Mouse (Mus musculus) myocyte (in vitro differentiated cells): ENCODE results near the gene Olfr522.

Source experiments
- CEBPB ChIP-seq: IDR thresholded peaks from 2 replicates; pipeline ENCODE4 v1.6.1; 2011; ENCODE audit warnings: mild to moderate bottlenecking, moderate library complexity; ENCODE audit not compliant: poor library complexity, insufficient read depth, severe bottlenecking
- E2F4 ChIP-seq: IDR thresholded peaks from one replicate; pipeline ENCODE4 v1.6.1; 2011; ENCODE audit warnings: mild to moderate bottlenecking, control low read depth, moderate library complexity; ENCODE audit not compliant: insufficient read depth
- MAX ChIP-seq: IDR thresholded peaks from one replicate; pipeline ENCODE4 v1.6.1; 2011; ENCODE audit warnings: low read depth, mild to moderate bottlenecking, control low read depth
- MYOD1 ChIP-seq, 3 experiments: IDR thresholded peaks; one replicate each; pipeline ENCODE4 v1.6.1; 2011; ENCODE audit warnings: control low read depth in 2 of 3, low read depth in 2 of 3, mild to moderate bottlenecking in 2 of 3, moderate library complexity in 1 of 3; ENCODE audit not compliant: insufficient read length in 2 of 3, control insufficient read depth in 1 of 3
- MYOG ChIP-seq, 3 experiments: IDR thresholded peaks; one replicate each; pipeline ENCODE4 v1.6.1; 2011; ENCODE audit warnings: control low read depth in 2 of 3, low read depth in 2 of 3, mild to moderate bottlenecking in 2 of 3; ENCODE audit not compliant: insufficient read length in 2 of 3, control insufficient read depth in 1 of 3, insufficient read depth in 1 of 3
- POLR2A ChIP-seq: IDR thresholded peaks from one replicate; pipeline ENCODE4 v1.6.1; 2011; ENCODE audit warnings: low read depth, mild to moderate bottlenecking, control low read depth, moderate library complexity; ENCODE audit not compliant: insufficient read length
- POLR2AphosphoS2 ChIP-seq: IDR thresholded peaks from one replicate; pipeline ENCODE4 v1.6.1; 2011; ENCODE audit warnings: low read depth, control low read depth; ENCODE audit not compliant: insufficient read length
- REST ChIP-seq: IDR thresholded peaks from one replicate; pipeline ENCODE4 v1.6.1; 2011; ENCODE audit warnings: mild to moderate bottlenecking, control low read depth, moderate library complexity; ENCODE audit not compliant: insufficient read depth, insufficient read length
- SRF ChIP-seq: IDR thresholded peaks from one replicate; pipeline ENCODE4 v1.6.1; 2011; ENCODE audit warnings: low read depth; ENCODE audit not compliant: control insufficient read depth, insufficient read length
- TCF12 ChIP-seq: IDR thresholded peaks from one replicate; pipeline ENCODE4 v1.6.1; 2011; ENCODE audit warnings: mild to moderate bottlenecking, control low read depth; ENCODE audit not compliant: poor library complexity, insufficient read depth, severe bottlenecking
- USF1 ChIP-seq: IDR thresholded peaks from one replicate; pipeline ENCODE4 v1.6.1; 2011; ENCODE audit warnings: low read depth, mild to moderate bottlenecking, control low read depth, moderate library complexity

GRCm38 (mm10) chr7:140213841-140214240, 49.3 kb upstream of the Olfr522 start:
- TF ChIP-seq POLR2A (no peak), USF1 (no peak), MYOD1 (IDR thresholded peaks at IDR 0.05; ENCODE audit: control insufficient read depth in 1 of 3, insufficient read length in 2 of 3, low read depth in 2 of 3) (peak in 2 of 3 experiments; percentile 70 to 87), MAX (no peak), MYOG (IDR thresholded peaks at IDR 0.05; ENCODE audit: control insufficient read depth in 1 of 3, insufficient read depth in 1 of 3, insufficient read length in 2 of 3, low read depth in 2 of 3) (peak in 2 of 3 experiments; percentile 7 to 32), REST (no peak), SRF (no peak), TCF12 (no peak), E2F4 (no peak), POLR2AphosphoS2 (no peak), CEBPB (no peak)
